Mouse (Mus musculus): ENCODE measurements around the gene Pyroxd2.
A peak's percentile ranks its signal among the peaks of the same experiment; 100 is the strongest.

Gene Pyroxd2

GRCm38 (mm10) chr19:42745869-42746224 lies 6.7 kb downstream of the Pyroxd2 start:
- no peak for DNase-seq (ENCODE audit: low read depth, low spot score)

GRCm38 (mm10) chr19:42745084-42745868 lies 7.3 kb downstream of the Pyroxd2 start:
- DNase-seq (ENCODE audit: low read depth, low spot score) = no peak

- peak; percentile 64 for DNase-seq (ENCODE audit: low read depth, low spot score)
Observed at GRCm38 (mm10) chr19:42744162-42744586, 8.4 kb downstream of the Pyroxd2 start.

DNA sequence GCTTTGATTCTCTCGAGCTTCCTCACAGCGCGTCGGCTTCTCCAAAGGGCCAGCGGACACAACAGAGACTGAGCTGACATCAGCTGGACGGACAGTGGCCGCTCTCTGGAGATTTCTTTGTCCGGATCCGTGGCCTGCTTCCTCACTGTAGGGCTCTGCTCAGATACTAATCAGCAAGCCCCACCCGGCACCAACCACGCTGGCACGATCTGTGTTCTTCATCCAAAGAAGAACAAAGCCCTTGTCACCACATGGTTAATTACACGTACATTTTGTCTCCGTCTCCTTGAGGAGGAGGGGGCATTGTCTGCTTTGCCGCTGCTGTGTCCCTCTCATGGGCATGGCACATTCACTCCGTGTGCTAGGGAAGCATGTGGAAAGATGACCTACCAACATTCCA lies 9.3 kb downstream of the Pyroxd2 start:
- no peak for DNase-seq (ENCODE audit: low read depth, low spot score)

- no peak for DNase-seq (ENCODE audit: low read depth, low spot score)
Observed at GRCm38 (mm10) chr19:42741884-42742283, 10.7 kb downstream of the Pyroxd2 start.

- no peak for DNase-seq (ENCODE audit: low read depth, low spot score)
Observed at GRCm38 (mm10) chr19:42740163-42740899, 12.2 kb downstream of the Pyroxd2 start.

GRCm38 (mm10) chr19:42739734-42740133 lies 12.8 kb downstream of the Pyroxd2 start:
- no peak for DNase-seq (ENCODE audit: low read depth, low spot score)

GRCm38 (mm10) chr19:42737753-42738152 lies 14.8 kb downstream of the Pyroxd2 start:
- no peak for DNase-seq (ENCODE audit: low read depth, low spot score)

GRCm38 (mm10) chr19:42734982-42735381 lies 17.6 kb downstream of the Pyroxd2 start:
- DNase-seq (ENCODE audit: low read depth, low spot score) = no peak

GRCm38 (mm10) chr19:42727424-42727823 lies 25.2 kb downstream of the Pyroxd2 start:
- DNase-seq (ENCODE audit: low read depth, low spot score) = no peak

GRCm38 (mm10) chr19:42726766-42727165 lies 25.8 kb downstream of the Pyroxd2 start:
- DNase-seq (ENCODE audit: low read depth, low spot score) = no peak

- no peak for DNase-seq (ENCODE audit: low read depth, low spot score)
Observed at GRCm38 (mm10) chr19:42725973-42726350, 26.6 kb downstream of the Pyroxd2 start.

DNA sequence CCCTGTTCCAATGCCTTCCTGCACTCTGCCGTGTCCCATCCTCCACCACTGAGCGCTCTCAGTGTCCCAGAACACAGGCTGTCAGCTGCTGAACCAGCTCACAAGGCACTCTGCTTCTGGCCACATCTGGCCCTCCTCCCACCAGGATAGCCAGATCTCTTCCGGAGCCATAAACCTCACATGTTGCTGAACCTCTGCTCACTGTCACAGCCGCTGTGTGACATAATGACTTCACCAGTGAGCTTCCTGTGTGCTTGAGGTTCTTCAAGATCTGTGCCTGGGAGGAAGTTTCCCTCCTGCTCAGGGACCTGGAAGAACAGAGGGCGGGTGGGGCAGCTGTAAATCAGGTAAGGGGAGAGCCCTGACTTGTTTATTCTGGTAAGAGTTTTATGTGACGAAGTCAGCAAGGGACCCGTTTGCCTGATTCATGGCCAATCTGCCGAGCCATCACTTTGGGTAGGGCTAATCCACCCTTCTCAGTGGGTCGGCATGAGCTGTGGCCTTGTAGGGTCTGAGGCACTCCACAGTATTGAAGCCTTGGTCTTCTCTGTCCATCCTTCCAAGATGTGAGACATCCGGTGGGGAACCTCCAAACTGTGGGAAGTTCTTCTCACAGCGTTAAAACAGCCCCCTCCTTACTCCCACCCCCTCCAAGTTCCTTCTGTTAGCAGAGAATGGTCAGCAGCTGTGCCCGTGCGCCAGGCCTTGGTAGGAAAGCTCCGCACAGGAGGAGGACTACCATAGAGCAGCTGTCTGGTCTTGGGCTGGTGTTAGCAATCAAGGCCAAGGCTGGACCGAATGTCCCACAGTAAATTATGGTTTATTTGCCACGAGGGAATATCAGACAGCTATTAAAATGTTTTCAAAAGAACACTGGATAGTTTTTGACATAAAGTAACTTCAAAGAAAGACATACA lies 27.3 kb downstream of the Pyroxd2 start:
- no peak for DNase-seq (ENCODE audit: low read depth, low spot score)

- no peak for DNase-seq (ENCODE audit: low read depth, low spot score)
Observed at GRCm38 (mm10) chr19:42723302-42723701, 29.3 kb downstream of the Pyroxd2 start.

DNA sequence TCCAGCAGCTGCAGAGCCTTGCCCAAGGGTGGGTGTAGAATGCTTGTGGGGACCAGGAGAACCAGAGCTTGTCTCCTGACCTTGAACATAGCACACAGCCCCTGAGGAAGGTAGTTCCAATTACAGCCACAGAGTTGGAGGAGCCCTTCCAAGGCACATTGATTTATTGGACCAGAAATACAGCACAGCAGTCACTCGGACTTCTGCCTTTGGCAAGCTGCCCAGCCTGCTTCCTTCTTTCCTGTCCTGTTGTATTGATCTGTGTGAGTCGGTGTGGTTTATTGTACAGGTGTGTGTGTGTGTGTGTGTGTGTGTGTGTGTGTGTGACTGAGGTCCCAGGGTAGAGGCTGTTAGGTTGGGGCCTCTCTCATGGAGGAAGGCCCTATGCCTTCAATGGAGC lies 30.1 kb downstream of the Pyroxd2 start:
- DNase-seq (ENCODE audit: low read depth, low spot score) = no peak

DNA sequence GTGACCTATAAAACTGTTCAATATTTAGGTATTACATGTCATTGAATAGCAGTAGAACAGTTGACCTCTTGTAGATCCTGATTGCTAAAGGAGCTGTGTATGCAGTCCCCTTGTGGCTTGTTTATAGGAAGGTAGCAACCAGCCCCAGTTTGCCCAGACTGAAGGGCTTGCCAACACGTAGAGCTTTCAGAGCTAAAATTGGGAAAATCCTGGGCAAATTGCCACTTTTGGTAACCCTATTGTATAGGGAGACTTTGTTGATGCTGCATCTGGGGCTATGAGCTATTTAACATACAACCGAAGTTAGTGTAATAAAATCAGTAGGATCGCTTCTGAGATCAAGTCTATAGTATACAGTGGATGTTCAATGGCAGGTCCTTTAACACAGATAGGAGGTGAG lies 34.5 kb downstream of the Pyroxd2 start:
- DNase-seq (ENCODE audit: low read depth, low spot score) = no peak

GRCm38 (mm10) chr19:42717668-42718067 lies 34.9 kb downstream of the Pyroxd2 start:
- no peak for DNase-seq (ENCODE audit: low read depth, low spot score)

- no peak for DNase-seq (ENCODE audit: low read depth, low spot score)
Observed at GRCm38 (mm10) chr19:42716507-42716906, 36.1 kb downstream of the Pyroxd2 start.

DNA sequence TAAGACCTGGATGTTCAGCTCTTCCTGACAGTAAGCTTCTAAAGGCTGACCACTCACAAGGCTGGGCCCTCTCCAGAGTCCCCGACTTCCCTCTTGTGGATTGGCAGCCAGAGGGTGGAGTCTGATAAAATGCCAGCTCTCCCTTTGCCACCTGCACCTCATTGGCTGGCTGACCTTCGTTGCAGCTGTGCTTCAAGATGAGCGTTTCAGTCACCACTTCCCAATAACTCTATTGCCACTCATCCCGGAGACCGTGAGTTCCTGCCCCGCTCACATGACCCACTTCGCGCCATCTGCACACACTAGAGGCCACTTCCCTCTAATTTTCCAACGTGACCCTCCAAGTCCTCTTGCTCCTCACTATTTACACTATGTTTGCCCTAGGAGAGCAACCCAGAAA lies 38.8 kb downstream of the Pyroxd2 start:
- DNase-seq (ENCODE audit: low read depth, low spot score) = no peak

DNA sequence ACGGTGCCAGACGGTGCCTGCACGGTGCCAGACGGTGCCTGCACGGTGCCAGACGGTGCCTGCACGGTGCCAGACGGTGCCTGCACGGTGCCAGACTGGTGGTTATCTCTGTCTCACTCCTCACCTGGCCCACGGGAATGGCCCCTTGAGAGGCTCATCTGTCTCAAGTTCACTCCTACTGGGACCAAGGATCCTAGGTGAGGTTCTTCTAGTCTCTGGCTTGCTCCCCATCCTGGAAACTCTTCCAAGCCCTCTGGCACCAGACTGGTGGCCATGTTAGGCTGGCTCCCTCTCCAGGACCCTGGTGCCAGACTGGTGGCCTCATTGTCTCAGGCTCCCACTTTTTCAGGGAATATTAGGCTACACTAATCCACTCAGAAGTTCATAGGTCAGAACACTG lies 53.1 kb downstream of the Pyroxd2 start:
- no peak for DNase-seq (ENCODE audit: low read depth, low spot score)

GRCm38 (mm10) chr19:42698576-42698975 lies 54.0 kb downstream of the Pyroxd2 start:
- no peak for DNase-seq (ENCODE audit: low read depth, low spot score)

GRCm38 (mm10) chr19:42697336-42697735 lies 55.2 kb downstream of the Pyroxd2 start:
- DNase-seq (ENCODE audit: low read depth, low spot score) = no peak
